Mouse (Mus musculus) olfactory bulb, adult 2 months (tissue): ENCODE results near the gene Cnpy1.

ENCODE experiments used
- CTCF ChIP-seq: fragments of 200-500 bp; IDR thresholded peaks from 2 replicates; pipeline ENCODE4 v1.5.1; 2012; ENCODE audit warnings: low read depth, mild to moderate bottlenecking, low read length, moderate library complexity; ENCODE audit not compliant: insufficient read depth
- POLR2A ChIP-seq: fragments of 200-500 bp; IDR thresholded peaks from 2 replicates; pipeline ENCODE4 v1.6.1; 2012; ENCODE audit warnings: mild to moderate bottlenecking, low read depth, low read length, moderate library complexity; ENCODE audit not compliant: insufficient read depth

- no peak for TF ChIP-seq POLR2A
- TF ChIP-seq CTCF: no peak
Observed at GRCm38 (mm10) chr5:28239829-28240228, 5.8 kb downstream of the Cnpy1 start.
